Mouse (Mus musculus) kidney, adult 2 months (tissue): ENCODE data around the gene A430078G23Rik. TPM values are rescaled to one million over a fixed set of nuclear protein-coding genes. Genes with fewer than 3 reads are reported as not detected.
A peak's percentile ranks its signal among the peaks of the same experiment; 100 is the strongest.
"Not testable (repeated sequence)": the region's sequence is repeated elsewhere in the genome, so short reads cannot be mapped to it uniquely, and the experiment has no call there.

Experiments used
- DNase-seq: peaks from one replicate; pipeline ENCODE4 v3.0.0; 2021
- H3K27ac ChIP-seq: fragments of 200-500 bp; 2 replicates; pipeline ENCODE4 v1.5.1; 2012; ENCODE audit warnings: low read depth, low read length, control low read depth, inconsistent platforms; ENCODE audit not compliant: insufficient read depth
- H3K27me3 ChIP-seq: fragments of 200-500 bp; replicated peaks from 2 replicates; pipeline ENCODE4 v1.6.1; 2012; ENCODE audit warnings: mild to moderate bottlenecking, moderate library complexity, low read length, inconsistent platforms; ENCODE audit not compliant: control insufficient read depth, insufficient read depth
- H3K36me3 ChIP-seq: fragments of 200-500 bp; 2 replicates; pipeline ENCODE4 v1.6.1; 2012; ENCODE audit warnings: mild to moderate bottlenecking, moderate library complexity, low read length, inconsistent platforms; ENCODE audit not compliant: control insufficient read depth, insufficient read depth
- H3K4me1 ChIP-seq: fragments of 200-500 bp; 2 replicates; pipeline ENCODE4 v1.6.1; 2011; ENCODE audit warnings: low read length; ENCODE audit not compliant: control insufficient read depth, insufficient read depth
- H3K4me3 ChIP-seq: fragments of 200-500 bp; 2 replicates; pipeline ENCODE4 v1.5.1; 2011; ENCODE audit warnings: mild to moderate bottlenecking, low read depth, low read length, control low read depth; ENCODE audit not compliant: insufficient read depth
- CTCF ChIP-seq: fragments of 200-500 bp; conservative IDR thresholded peaks from 2 replicates; pipeline ENCODE4 v1.5.1; 2011; ENCODE audit warnings: low read depth, mild to moderate bottlenecking, control low read depth, low read length, moderate library complexity, mixed read lengths; ENCODE audit not compliant: insufficient read depth, insufficient read length
- POLR2A ChIP-seq: fragments of 200-500 bp; IDR thresholded peaks from one replicate; pipeline ENCODE4 v1.6.1; 2011; ENCODE audit warnings: low read depth, low read length, control low read depth
- WGBS: fragments of 180-500 bp; shearing (Covaris S2); methylation state at CpG from one replicate; pipeline ENCODE4 v1.1.7; 2018; 5-methylcytosine and 5-hydroxymethylcytosine counted together
- polyA plus RNA-seq: library from polyadenylated mRNA; depleted of rRNA; stranded (reverse); fragments of >200 nt; gene quantifications from 2 replicates; pipeline ENCODE4 v1.2.3, GENCODE M21; 2012

A430078G23Rik gene
- polyA plus RNA-seq, 1 experiment, result 1.1 TPM

GRCm38 (mm10) chr8:3337971-3338370 lies 15.2 kb upstream of the A430078G23Rik start:
- H3K4me3 ChIP-seq, result no peak overlapping the region
- H3K36me3 ChIP-seq, result no peaks in the 10 kb centered on the region
- no peak for DNase-seq
- no peak for TF ChIP-seq POLR2A
- no peak overlapping the region for H3K27ac ChIP-seq
- H3K27me3 ChIP-seq, result no peaks in the 10 kb centered on the region
- 86% methylated on average over 11 of the region's 11 CpGs for WGBS
- no peaks in the 10 kb centered on the region for H3K4me1 ChIP-seq

- not testable (repeated sequence) for DNase-seq, H3K27me3 ChIP-seq, H3K4me1 ChIP-seq, H3K4me3 ChIP-seq, H3K36me3 ChIP-seq, H3K27ac ChIP-seq
- 100% methylated on average over 3 of the region's 3 CpGs for WGBS
Measured at GRCm38 (mm10) chr8:3340711-3341110, 12.5 kb upstream of the A430078G23Rik start.

GRCm38 (mm10) chr8:3345337-3345736 lies 7.9 kb upstream of the A430078G23Rik start:
- Histone ChIP-seq H3K4me1 (no peaks in the 10 kb centered on the region), H3K27ac (no peak overlapping the region), H3K4me3 (no peak overlapping the region), H3K27me3 (no peaks in the 10 kb centered on the region), H3K36me3 (no peaks in the 10 kb centered on the region)
- DNase-seq, result no peak
- WGBS, result 96% methylated on average over 6 of the region's 6 CpGs
- TF ChIP-seq CTCF (no peak), POLR2A (no peak)

- Histone ChIP-seq H3K27ac (no peak overlapping the region), H3K27me3 (no peaks in the 10 kb centered on the region), H3K36me3 (no peaks in the 10 kb centered on the region), H3K4me3 (no peak overlapping the region), H3K4me1 (0 out of 2 replicates have a peak, but pooled peaks cover 3% of the 10 kb centered on the region)
- 88% methylated on average over 5 of the region's 5 CpGs for WGBS
- TF ChIP-seq POLR2A (no peak), CTCF (no peak)
- DNase-seq, result no peak
Measured at GRCm38 (mm10) chr8:3346691-3347413, 6.4 kb upstream of the A430078G23Rik start.

GRCm38 (mm10) chr8:3348142-3348823 lies 4.9 kb upstream of the A430078G23Rik start:
- no peak for DNase-seq
- Histone ChIP-seq H3K27ac (no peak overlapping the region), H3K36me3 (no peaks in the 10 kb centered on the region), H3K4me1 (0 out of 2 replicates have a peak, but pooled peaks cover 3% of the 10 kb centered on the region), H3K27me3 (no peaks in the 10 kb centered on the region), H3K4me3 (no peak overlapping the region)
- TF ChIP-seq CTCF, result no peak
- no peak for TF ChIP-seq POLR2A
- 31% methylated on average over 13 of the region's 13 CpGs for WGBS

GRCm38 (mm10) chr8:3350747-3351146 lies 2.5 kb upstream of the A430078G23Rik start:
- Histone ChIP-seq H3K36me3 (no peaks in the 10 kb centered on the region), H3K4me3 (no peak overlapping the region), H3K4me1 (0 out of 2 replicates have a peak, but pooled peaks cover 3% of the 10 kb centered on the region), H3K27ac (no peak overlapping the region), H3K27me3 (no peaks in the 10 kb centered on the region)
- peak; percentile 17 for DNase-seq
- 34% methylated on average over 6 of the region's 6 CpGs for WGBS
- TF ChIP-seq POLR2A (no peak), CTCF (no peak)

- H3K27me3 ChIP-seq, result no peaks in the 10 kb centered on the region
- H3K4me1 ChIP-seq, result peaks cover 6% of the 10 kb centered on the region; the same call in 1 of the 2 replicates
- H3K36me3 ChIP-seq, result no peaks in the 10 kb centered on the region
- H3K27ac ChIP-seq, result no peak overlapping the region
- DNase-seq, result no peak
- 71% methylated on average over 6 of the region's 6 CpGs for WGBS
- no peak for TF ChIP-seq CTCF
- no peak for TF ChIP-seq POLR2A
- H3K4me3 ChIP-seq, result no peak overlapping the region
Measured at GRCm38 (mm10) chr8:3352715-3353114, 500 bp upstream of the A430078G23Rik start.
